Mouse (Mus musculus): ENCODE measurements around the gene Emp3. TPM values are rescaled to one million over a fixed set of nuclear protein-coding genes. Genes with fewer than 3 reads are reported as not detected.
"Not testable (repeated sequence)": the region's sequence is repeated elsewhere in the genome, so short reads cannot be mapped to it uniquely, and the experiment has no call there.

The Emp3 gene
- polyA plus RNA-seq (2012; rRNA removed) = 213 and 219 TPM in 2 replicates

- DNase-seq (ENCODE audit: low spot score) = no peak
Observed at GRCm38 (mm10) chr7:45921242-45921621, at the start of gene Emp3. TSS of gene Emp3 (minus strand) at chr7:45921404.

GRCm38 (mm10) chr7:45956611-45957010 is 35.4 kb upstream of the Emp3 start:
- DNase-seq (ENCODE audit: low spot score) = no peak

- DNase-seq (ENCODE audit: low spot score) = no peak
Observed at GRCm38 (mm10) chr7:45949061-45949460, 27.9 kb upstream of the Emp3 start.

GRCm38 (mm10) chr7:45943280-45943679 is 22.1 kb upstream of the Emp3 start:
- DNase-seq (ENCODE audit: low spot score) = not testable (repeated sequence)

- no peak for DNase-seq (ENCODE audit: low spot score)
Observed at GRCm38 (mm10) chr7:45941986-45942385, 20.8 kb upstream of the Emp3 start.

GRCm38 (mm10) chr7:45939836-45940235 is 18.6 kb upstream of the Emp3 start:
- no peak for DNase-seq (ENCODE audit: low spot score)

- DNase-seq (ENCODE audit: low spot score) = no peak
Observed at GRCm38 (mm10) chr7:45935114-45935513, 13.9 kb upstream of the Emp3 start.

GRCm38 (mm10) chr7:45933766-45934165 is 12.6 kb upstream of the Emp3 start:
- not testable (repeated sequence) for DNase-seq (ENCODE audit: low spot score)

DNA sequence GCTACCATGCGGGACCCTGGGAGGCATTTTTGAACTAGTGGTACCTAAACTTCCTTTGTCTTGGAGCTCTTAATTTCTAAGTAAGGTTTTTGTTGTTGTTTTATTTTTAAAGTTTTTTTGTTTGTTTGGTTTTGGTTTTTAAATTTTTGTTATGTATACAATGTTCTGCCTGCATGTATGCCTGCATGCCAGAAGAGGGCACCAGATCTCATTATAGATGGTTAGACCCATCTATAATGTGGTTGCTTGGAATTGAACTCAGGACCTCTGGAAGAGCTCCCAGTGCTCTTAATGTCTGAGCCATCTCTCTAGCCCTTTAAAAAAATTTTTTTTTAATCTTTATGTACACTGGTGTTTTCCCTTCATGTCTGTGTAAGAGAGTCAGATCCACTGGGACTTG is 8.5 kb upstream of the Emp3 start:
- DNase-seq (ENCODE audit: low spot score) = no peak

GRCm38 (mm10) chr7:45928626-45929295 is 7.6 kb upstream of the Emp3 start:
- no peak for DNase-seq (ENCODE audit: low spot score)

DNA sequence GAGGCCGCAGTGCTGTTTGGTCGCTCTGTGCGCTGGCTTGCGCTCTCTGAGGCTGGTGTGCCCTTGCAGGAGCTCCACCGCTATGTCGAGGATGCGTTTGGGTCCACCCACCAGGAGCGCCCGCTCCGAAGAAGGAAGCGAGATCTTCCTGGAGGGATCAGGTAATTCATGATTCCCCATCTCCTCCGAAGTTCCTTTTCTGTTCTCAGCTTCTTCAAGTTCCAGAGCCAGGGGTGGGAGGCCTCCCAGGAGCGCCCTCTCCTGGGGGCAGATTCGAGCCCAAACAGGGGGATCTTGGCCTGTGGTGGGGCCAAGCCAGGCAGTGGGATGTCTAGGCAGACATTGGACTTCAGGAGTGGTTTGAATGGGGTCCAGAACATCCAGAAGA is 3.2 kb upstream of the Emp3 start:
- DNase-seq (ENCODE audit: low spot score) = no peak

GRCm38 (mm10) chr7:45923762-45924428 is 2.7 kb upstream of the Emp3 start, which contains the start of gene Ccdc114:
TSS of gene Ccdc114 (plus strand) at chr7:45924072.
- DNase-seq (ENCODE audit: low spot score) = peak; percentile 45

- DNase-seq (ENCODE audit: low spot score) = peak; percentile 75
Observed at GRCm38 (mm10) chr7:45922928-45923761, 1.9 kb upstream of the Emp3 start.

- no peak for DNase-seq (ENCODE audit: low spot score)
Observed at GRCm38 (mm10) chr7:45921950-45922600, 871 bp upstream of the Emp3 start.

GRCm38 (mm10) chr7:45920583-45921241 is 492 bp downstream of the Emp3 start:
- no peak for DNase-seq (ENCODE audit: low spot score)

GRCm38 (mm10) chr7:45919761-45920160 is 1.4 kb downstream of the Emp3 start:
- no peak for DNase-seq (ENCODE audit: low spot score)

DNA sequence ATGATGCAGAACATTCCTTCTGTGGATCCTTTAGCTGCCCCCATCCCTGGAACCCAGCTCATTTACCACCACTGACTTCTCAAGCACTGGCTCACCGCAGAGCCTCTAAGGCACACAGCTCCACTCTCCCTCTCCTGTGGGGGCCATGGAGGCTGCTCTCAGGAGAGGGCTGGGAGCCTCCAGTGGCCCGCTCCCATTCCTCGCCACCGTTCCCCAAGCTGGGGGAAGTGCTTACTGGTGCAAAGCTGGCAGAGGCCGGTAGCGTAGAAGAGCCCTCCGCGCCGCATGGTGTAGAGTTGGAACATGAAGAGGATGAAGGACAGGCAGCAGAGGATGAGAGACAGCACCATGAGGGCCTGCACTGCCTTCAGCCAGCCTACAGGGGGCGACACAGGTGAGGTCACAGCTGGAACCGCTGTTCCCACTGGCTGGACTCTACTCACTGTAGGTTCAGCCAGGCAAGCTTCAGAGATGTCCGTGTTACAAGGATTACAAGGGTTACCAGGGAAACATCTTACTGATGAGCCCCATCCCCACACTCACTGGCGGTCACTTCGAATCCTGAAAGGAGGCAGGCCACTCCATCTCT is 2.0 kb downstream of the Emp3 start:
- no peak for DNase-seq (ENCODE audit: low spot score)

- no peak for DNase-seq (ENCODE audit: low spot score)
Observed at GRCm38 (mm10) chr7:45917926-45918325, 3.3 kb downstream of the Emp3 start.

DNA sequence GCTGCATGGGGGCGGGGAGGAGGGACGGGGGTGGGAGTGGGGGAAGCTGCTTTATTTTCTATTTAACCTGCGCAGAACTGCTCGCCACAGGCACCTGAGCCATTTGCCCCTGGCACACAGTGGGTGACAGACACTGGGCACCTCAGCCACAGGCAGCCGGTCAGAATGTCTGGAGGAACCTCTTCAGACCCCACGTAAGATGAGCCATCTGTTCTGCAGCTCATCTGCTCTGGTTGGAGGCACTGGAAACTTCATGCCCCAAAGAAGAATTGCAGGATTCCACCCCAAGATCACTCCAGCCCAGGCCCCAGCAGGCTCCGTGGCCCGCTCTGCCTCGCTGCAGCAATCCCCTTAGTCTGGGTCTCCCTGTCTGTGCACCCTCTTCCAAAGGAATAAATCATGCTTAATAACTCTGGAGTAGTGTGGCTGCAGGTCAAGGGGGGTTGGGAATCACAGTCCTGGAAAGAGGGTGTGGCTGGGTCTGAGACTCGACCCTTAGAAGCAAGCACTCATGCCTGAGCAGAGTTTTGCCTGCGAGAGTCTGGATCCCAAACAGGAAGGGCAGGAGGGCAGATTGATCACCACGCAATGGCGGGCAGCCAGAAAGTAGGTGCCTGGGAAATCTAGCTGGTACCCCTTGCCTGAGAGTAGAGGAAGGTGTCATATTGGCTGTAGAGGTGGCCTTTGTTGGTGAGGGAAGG is 4.0 kb downstream of the Emp3 start:
- DNase-seq (ENCODE audit: low spot score) = no peak

Data from urinary bladder, adult 2 months (tissue).